Mouse (Mus musculus) thymus, adult 2 months (tissue): ENCODE measurements around the gene Cdk5. TPM values are rescaled to one million over a fixed set of nuclear protein-coding genes. Genes with fewer than 3 reads are reported as not detected.

Experiments
- DNase-seq: peaks from one replicate; pipeline ENCODE4 v3.0.0; 2021
- H3K27ac ChIP-seq: fragments of 200-500 bp; 2 replicates; pipeline ENCODE4 v1.5.1; 2012; ENCODE audit warnings: low read length, control low read depth; ENCODE audit not compliant: control insufficient read depth, insufficient read depth
- H3K27me3 ChIP-seq: fragments of 200-500 bp; 2 replicates; pipeline ENCODE4 v1.6.1; 2012; ENCODE audit warnings: mild to moderate bottlenecking, low read length, moderate library complexity, mixed read lengths; ENCODE audit not compliant: control insufficient read depth, insufficient read depth
- H3K36me3 ChIP-seq: fragments of 200-500 bp; 2 replicates; pipeline ENCODE4 v1.6.1; 2012; ENCODE audit warnings: mild to moderate bottlenecking, low read length, moderate library complexity; ENCODE audit not compliant: control insufficient read depth, insufficient read depth
- H3K4me1 ChIP-seq: fragments of 200-500 bp; replicated peaks from 2 replicates; pipeline ENCODE4 v1.6.1; 2012; ENCODE audit warnings: low read length; ENCODE audit not compliant: control insufficient read depth, insufficient read depth
- H3K4me3 ChIP-seq: fragments of 200-500 bp; 2 replicates; pipeline ENCODE4 v1.5.1; 2012; ENCODE audit warnings: mild to moderate bottlenecking, low read length, control low read depth, moderate library complexity; ENCODE audit not compliant: control insufficient read depth, insufficient read depth
- CTCF ChIP-seq: fragments of 200-500 bp; IDR thresholded peaks from 2 replicates; pipeline ENCODE4 v1.5.1; 2012; ENCODE audit warnings: mild to moderate bottlenecking, control low read depth, low read length, moderate library complexity, borderline replicate concordance; ENCODE audit not compliant: control insufficient read depth, poor library complexity, insufficient read depth; ENCODE audit errors: extremely low read depth
- POLR2A ChIP-seq: fragments of 200-500 bp; IDR thresholded peaks from 2 replicates; pipeline ENCODE4 v1.6.1; 2012; ENCODE audit warnings: mild to moderate bottlenecking, low read length, control low read depth, moderate library complexity; ENCODE audit not compliant: control insufficient read depth, poor library complexity, insufficient read depth; ENCODE audit errors: extremely low read depth
- WGBS: fragments of 180-500 bp; shearing (Covaris S2); methylation state at CpG from one replicate; pipeline ENCODE4 v1.1.7; 2018; 5-methylcytosine and 5-hydroxymethylcytosine counted together
- polyA plus RNA-seq: library from polyadenylated mRNA; depleted of rRNA; stranded (reverse); fragments of >200 nt; gene quantifications from 2 replicates; pipeline ENCODE4 v1.2.3, GENCODE M21; 2012

Cdk5 gene
- polyA plus RNA-seq, 1 experiment, result 87.0 TPM

GRCm38 (mm10) chr5:24413042-24413693 lies 10.2 kb downstream of the Cdk5 start, which contains the start of gene Asic3:
TSS of gene Asic3 (plus strand) at chr5:24413392.
- 22% methylated on average over 11 of the region's 11 CpGs for WGBS
- Histone ChIP-seq H3K4me3 (no peak within 1 kb of the TSS), H3K27ac (no peak within 1 kb of the TSS), H3K27me3 (no peaks in the 10 kb centered on the region; the same call in 1 of the 2 replicates), H3K4me1 (0 out of 2 replicates have a peak, but pooled peaks cover 4% of the 10 kb centered on the region), H3K36me3 (no peaks in the 10 kb centered on the region)
- DNase-seq, result no peak
- TF ChIP-seq POLR2A, result no peak
- no peak for TF ChIP-seq CTCF

- no peaks in the 10 kb centered on the region; the same call in 1 of the 2 replicates for H3K27me3 ChIP-seq
- no peak overlapping the region for H3K4me3 ChIP-seq
- WGBS, result 90% methylated on average over 2 of the region's 2 CpGs
- TF ChIP-seq POLR2A, result no peak
- TF ChIP-seq CTCF, result no peak
- no peak for DNase-seq
- no peaks in the 10 kb centered on the region for H3K36me3 ChIP-seq
- H3K27ac ChIP-seq, result no peak overlapping the region
- H3K4me1 ChIP-seq, result 0 out of 2 replicates have a peak, but pooled peaks cover 4% of the 10 kb centered on the region
Observed at GRCm38 (mm10) chr5:24412063-24412462, 11.3 kb downstream of the Cdk5 start.

GRCm38 (mm10) chr5:24409466-24409865 lies 13.9 kb downstream of the Cdk5 start:
- TF ChIP-seq CTCF (no peak), POLR2A (no peak)
- DNase-seq, result no peak
- 100% methylated on average over 2 of the region's 2 CpGs for WGBS
- Histone ChIP-seq H3K4me1 (no peaks in the 10 kb centered on the region), H3K27ac (no peak overlapping the region), H3K36me3 (no peaks in the 10 kb centered on the region), H3K4me3 (no peak overlapping the region), H3K27me3 (no peaks in the 10 kb centered on the region; the same call in 1 of the 2 replicates)

- Histone ChIP-seq H3K36me3 (no peaks in the 10 kb centered on the region), H3K27me3 (no peaks in the 10 kb centered on the region; the same call in 1 of the 2 replicates), H3K4me1 (no peaks in the 10 kb centered on the region), H3K4me3 (no peak overlapping the region), H3K27ac (no peak overlapping the region)
- TF ChIP-seq POLR2A (no peak), CTCF (no peak)
- 95% methylated on average over 13 of the region's 13 CpGs for WGBS
- no peak for DNase-seq
Observed at GRCm38 (mm10) chr5:24408651-24409050, 14.7 kb downstream of the Cdk5 start.

- no peak for DNase-seq
- 97% methylated on average over 3 of the region's 3 CpGs for WGBS
- no peak for TF ChIP-seq POLR2A
- no peak for TF ChIP-seq CTCF
- Histone ChIP-seq H3K27ac (no peak overlapping the region), H3K36me3 (no peaks in the 10 kb centered on the region), H3K4me1 (no peaks in the 10 kb centered on the region), H3K27me3 (no peaks in the 10 kb centered on the region), H3K4me3 (no peak overlapping the region)
Observed at GRCm38 (mm10) chr5:24405389-24405876, 17.9 kb downstream of the Cdk5 start.

- WGBS, result 84% methylated on average over 6 of the region's 6 CpGs
- Histone ChIP-seq H3K4me3 (no peak overlapping the region), H3K27me3 (no peaks in the 10 kb centered on the region), H3K27ac (no peak overlapping the region), H3K4me1 (no peaks in the 10 kb centered on the region), H3K36me3 (no peaks in the 10 kb centered on the region)
- no peak for DNase-seq
- TF ChIP-seq CTCF (no peak), POLR2A (no peak)
Observed at GRCm38 (mm10) chr5:24404594-24405360, 18.6 kb downstream of the Cdk5 start.

GRCm38 (mm10) chr5:24401969-24402368 lies 21.4 kb downstream of the Cdk5 start:
- Histone ChIP-seq H3K4me3 (no peak overlapping the region), H3K4me1 (no peaks in the 10 kb centered on the region), H3K27me3 (no peaks in the 10 kb centered on the region), H3K36me3 (no peaks in the 10 kb centered on the region), H3K27ac (no peak overlapping the region)
- DNase-seq, result no peak
- no peak for TF ChIP-seq CTCF
- no peak for TF ChIP-seq POLR2A
- 97% methylated on average over 9 of the region's 9 CpGs for WGBS
